Mouse (Mus musculus) c-Kit-negative CD71-positive TER-119-positive erythroid progenitor cells, embryonic 14.5 days (primary cell): ENCODE data around the gene Gm3594.
"Not testable (repeated sequence)": the region's sequence is repeated elsewhere in the genome, so short reads cannot be mapped to it uniquely, and the experiment has no call there.

Source experiments
- DNase-seq: peaks from one replicate; pipeline ENCODE4 v3.0.0-alpha.2; 2013; ENCODE audit warnings: low read depth, low spot score

Gene Gm3594

GRCm38 (mm10) chr14:6444511-6444910 lies at the start of gene Gm3594:
Gene Gm3594 (minus strand): TSS chr14:6444611.
- DNase-seq: not testable (repeated sequence)

- not testable (repeated sequence) for DNase-seq
Observed at GRCm38 (mm10) chr14:6486331-6486730, 41.9 kb upstream of the Gm3594 start.

- not testable (repeated sequence) for DNase-seq
Observed at GRCm38 (mm10) chr14:6485541-6485940, 41.1 kb upstream of the Gm3594 start.

GRCm38 (mm10) chr14:6482126-6482525 lies 37.7 kb upstream of the Gm3594 start:
- not testable (repeated sequence) for DNase-seq

- DNase-seq: not testable (repeated sequence)
Observed at GRCm38 (mm10) chr14:6471856-6472255, 27.4 kb upstream of the Gm3594 start.

GRCm38 (mm10) chr14:6440774-6441173 lies 3.6 kb downstream of the Gm3594 start:
- DNase-seq: not testable (repeated sequence)

- not testable (repeated sequence) for DNase-seq
Observed at GRCm38 (mm10) chr14:6440206-6440605, 4.2 kb downstream of the Gm3594 start.

GRCm38 (mm10) chr14:6426766-6427165 lies 17.6 kb downstream of the Gm3594 start:
- not testable (repeated sequence) for DNase-seq

GRCm38 (mm10) chr14:6426353-6426752 lies 18.1 kb downstream of the Gm3594 start:
- not testable (repeated sequence) for DNase-seq

- not testable (repeated sequence) for DNase-seq
Observed at GRCm38 (mm10) chr14:6412382-6412781, 32.0 kb downstream of the Gm3594 start, which contains the start of gene Gm3591. Gene Gm3591 (minus strand): TSS chr14:6412482.

- not testable (repeated sequence) for DNase-seq
Observed at GRCm38 (mm10) chr14:6390219-6390618, 54.2 kb downstream of the Gm3594 start, which contains the start of gene Gm16440. Gene Gm16440 (minus strand): TSS chr14:6390319.
